Mouse (Mus musculus): ENCODE measurements at regions not wholly inside any gene's neighbourhood (a gene's known extent, or its start where the extent isn't known, plus 50 kb on each side); places are given as distances from the start of the nearest gene placed in this dataset.
"Not testable (repeated sequence)": the region's sequence is repeated elsewhere in the genome, so short reads cannot be mapped to it uniquely, and the experiment has no call there.

- not testable (repeated sequence) for ATAC-seq (ENCODE audit: extremely low read depth, insufficient number of reproducible peaks, low FRiP score, poor library complexity, severe bottlenecking)
Measured at GRCm38 (mm10) chr9:3116311-3116710, 79.6 kb downstream of the Gm10715 start.

- ATAC-seq (ENCODE audit: extremely low read depth, insufficient number of reproducible peaks, low FRiP score, poor library complexity, severe bottlenecking), result no peak
Measured at GRCm38 (mm10) chr9:3161181-3161580, 124.5 kb downstream of the Gm10715 start.

GRCm38 (mm10) chr9:3184343-3184742 is 147.7 kb downstream of the Gm10715 start:
- ATAC-seq (ENCODE audit: extremely low read depth, insufficient number of reproducible peaks, low FRiP score, poor library complexity, severe bottlenecking), result no peak

GRCm38 (mm10) chr9:3199151-3200018 is 135.6 kb upstream of the Alkbh8 start:
- 0 out of 2 replicates have a peak, but pooled peaks have one; percentile 19 for ATAC-seq (ENCODE audit: extremely low read depth, insufficient number of reproducible peaks, low FRiP score, poor library complexity, severe bottlenecking)

GRCm38 (mm10) chr9:3200019-3200347 is 135.0 kb upstream of the Alkbh8 start:
- ATAC-seq (ENCODE audit: extremely low read depth, insufficient number of reproducible peaks, low FRiP score, poor library complexity, severe bottlenecking), result not testable (repeated sequence)

- not testable (repeated sequence) for ATAC-seq (ENCODE audit: extremely low read depth, insufficient number of reproducible peaks, low FRiP score, poor library complexity, severe bottlenecking)
Measured at GRCm38 (mm10) chr9:3208120-3208519, 126.8 kb upstream of the Alkbh8 start.

GRCm38 (mm10) chr9:3258396-3259300 is 76.3 kb upstream of the Alkbh8 start:
- ATAC-seq (ENCODE audit: extremely low read depth, insufficient number of reproducible peaks, low FRiP score, poor library complexity, severe bottlenecking), result peak; percentile 97

GRCm38 (mm10) chr9:3260181-3260580 is 74.8 kb upstream of the Alkbh8 start:
- ATAC-seq (ENCODE audit: extremely low read depth, insufficient number of reproducible peaks, low FRiP score, poor library complexity, severe bottlenecking), result no peak

GRCm38 (mm10) chr9:3260860-3261259 is 74.1 kb upstream of the Alkbh8 start:
- ATAC-seq (ENCODE audit: extremely low read depth, insufficient number of reproducible peaks, low FRiP score, poor library complexity, severe bottlenecking), result no peak

- ATAC-seq (ENCODE audit: extremely low read depth, insufficient number of reproducible peaks, low FRiP score, poor library complexity, severe bottlenecking), result no peak
Measured at GRCm38 (mm10) chr9:3264467-3264866, 70.5 kb upstream of the Alkbh8 start.

- ATAC-seq (ENCODE audit: extremely low read depth, insufficient number of reproducible peaks, low FRiP score, poor library complexity, severe bottlenecking), result not testable (repeated sequence)
Measured at GRCm38 (mm10) chr9:3280496-3280895, 54.4 kb upstream of the Alkbh8 start.

GRCm38 (mm10) chr9:3281906-3282305 is 53.0 kb upstream of the Alkbh8 start:
- ATAC-seq (ENCODE audit: extremely low read depth, insufficient number of reproducible peaks, low FRiP score, poor library complexity, severe bottlenecking), result not testable (repeated sequence)

GRCm38 (mm10) chr9:3283381-3283780 is 51.6 kb upstream of the Alkbh8 start:
- not testable (repeated sequence) for ATAC-seq (ENCODE audit: extremely low read depth, insufficient number of reproducible peaks, low FRiP score, poor library complexity, severe bottlenecking)

All from neutrophil, adult 5-6 weeks (primary cell).